Mouse (Mus musculus) kidney, adult 9 months (tissue): ENCODE results near the gene Rundc1.
"Not testable (repeated sequence)": the region's sequence is repeated elsewhere in the genome, so short reads cannot be mapped to it uniquely, and the experiment has no call there.

Experiments used
- DNase-seq: peaks from one replicate; pipeline ENCODE4 v3.0.0; 2022

Gene Rundc1

DNA sequence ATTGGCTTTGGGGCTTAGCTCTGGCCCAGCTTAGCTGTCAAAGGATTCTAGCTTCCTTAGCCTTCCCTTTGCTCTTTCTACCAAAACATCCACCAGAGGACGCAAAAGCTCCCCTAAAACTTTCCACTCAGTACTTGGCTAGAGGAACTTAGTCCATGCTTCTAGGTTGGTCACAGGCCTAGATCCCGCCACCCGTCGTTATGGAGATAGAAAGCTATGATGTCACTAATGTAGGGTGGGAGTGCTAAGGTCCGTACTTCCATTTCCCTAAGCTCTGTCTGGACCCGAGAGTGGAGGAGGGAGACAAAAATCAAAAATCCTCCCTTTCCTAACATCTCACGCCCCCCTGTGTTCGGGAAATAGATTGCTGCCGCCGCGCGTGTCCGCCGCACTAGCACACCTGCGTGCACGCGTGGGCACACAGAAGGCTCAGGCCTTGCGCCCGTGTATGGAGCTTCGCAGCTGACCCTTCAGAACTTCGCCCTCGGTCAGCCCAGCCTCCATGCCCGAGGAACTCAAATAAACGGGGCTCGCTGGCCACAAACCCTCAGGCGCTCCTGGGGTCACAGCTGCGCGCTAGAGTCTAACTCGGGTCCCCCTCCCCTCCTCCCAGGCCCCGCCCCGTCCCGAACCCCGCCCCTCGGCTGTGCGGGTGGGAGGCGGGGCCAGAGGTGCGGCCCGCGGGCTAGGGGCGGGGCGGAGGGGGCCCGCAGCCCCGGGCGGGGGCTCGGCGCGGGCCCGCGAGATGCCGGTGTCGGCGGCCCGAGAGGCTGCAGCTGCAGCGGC is 42.8 kb downstream of the Rundc1 start:
- peak; percentile 86 for DNase-seq

DNA sequence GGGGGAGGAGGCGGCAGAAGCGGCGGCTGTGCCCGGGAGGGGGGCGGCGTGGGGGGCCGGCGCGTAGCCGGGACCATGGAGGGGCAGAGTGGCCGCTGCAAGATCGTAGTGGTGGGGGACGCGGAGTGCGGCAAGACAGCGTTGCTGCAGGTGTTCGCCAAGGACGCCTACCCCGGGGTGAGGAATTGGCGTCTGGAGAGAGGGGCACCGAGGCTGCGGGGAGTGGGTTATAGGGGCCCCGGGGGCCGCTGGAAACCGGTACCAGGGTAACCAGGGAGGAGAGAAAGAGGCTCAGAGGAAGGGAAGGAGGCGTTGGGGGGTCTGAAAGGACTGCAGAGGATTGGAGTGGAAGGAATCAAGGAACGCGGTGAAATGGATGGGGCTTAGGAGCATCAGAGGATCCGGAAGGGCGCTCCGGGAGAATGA is 43.4 kb downstream of the Rundc1 start:
- DNase-seq, result no peak

- no peak for DNase-seq
These were observed 43.8 kb downstream of the Rundc1 start for GRCm38 (mm10) chr11:101468731-101469130.

- DNase-seq, result no peak
These were observed 44.3 kb downstream of the Rundc1 start for GRCm38 (mm10) chr11:101469155-101469554.

DNA sequence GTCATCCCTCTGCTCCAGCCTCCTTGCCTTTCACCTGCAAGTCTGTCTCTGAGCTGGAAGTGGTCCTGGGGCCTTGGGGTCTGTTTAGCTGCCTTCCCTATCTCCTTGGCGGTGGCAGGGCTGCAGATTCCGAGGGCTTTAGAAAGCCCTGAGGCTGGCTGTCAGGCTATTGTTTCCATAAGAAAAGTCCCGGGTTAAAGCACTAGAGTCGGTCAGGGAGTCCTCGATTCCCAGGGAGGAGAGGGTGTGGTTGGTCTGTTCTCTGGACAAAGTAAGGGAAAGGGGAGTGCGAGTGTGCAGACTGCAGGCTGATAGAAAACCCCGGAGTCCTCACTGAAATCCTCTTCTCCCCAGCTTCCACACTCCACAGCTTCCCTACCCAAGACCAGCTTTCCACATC is 45.3 kb downstream of the Rundc1 start:
- no peak for DNase-seq

GRCm38 (mm10) chr11:101471926-101472325 is 47.0 kb downstream of the Rundc1 start:
- DNase-seq, result no peak

- DNase-seq, result no peak
These were observed 47.5 kb downstream of the Rundc1 start for GRCm38 (mm10) chr11:101472336-101472735.

- DNase-seq, result not testable (repeated sequence)
These were observed 48.8 kb downstream of the Rundc1 start for GRCm38 (mm10) chr11:101473686-101474085.

DNA sequence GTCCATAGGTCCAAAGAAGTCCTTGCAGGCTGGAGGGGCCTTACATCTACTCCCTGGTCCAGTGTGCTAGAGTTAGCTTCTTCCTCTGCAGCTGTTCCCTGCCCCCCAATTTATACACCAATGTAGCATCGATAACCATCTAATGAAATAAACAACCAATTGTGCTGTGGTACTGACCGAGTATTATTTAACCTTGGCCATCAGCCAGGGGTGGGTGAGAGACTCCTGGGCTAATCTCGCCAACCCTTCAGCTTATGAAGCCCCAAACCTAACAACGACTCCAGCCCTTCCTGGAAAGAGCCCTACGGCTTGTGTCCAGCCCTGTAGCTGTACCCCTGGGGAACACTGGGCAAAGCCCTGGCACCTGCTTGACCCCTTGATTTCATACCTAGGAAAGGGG is 49.4 kb downstream of the Rundc1 start:
- no peak for DNase-seq

- DNase-seq, result peak; percentile 55
These were observed 51.5 kb downstream of the Rundc1 start for GRCm38 (mm10) chr11:101476361-101476760.

DNA sequence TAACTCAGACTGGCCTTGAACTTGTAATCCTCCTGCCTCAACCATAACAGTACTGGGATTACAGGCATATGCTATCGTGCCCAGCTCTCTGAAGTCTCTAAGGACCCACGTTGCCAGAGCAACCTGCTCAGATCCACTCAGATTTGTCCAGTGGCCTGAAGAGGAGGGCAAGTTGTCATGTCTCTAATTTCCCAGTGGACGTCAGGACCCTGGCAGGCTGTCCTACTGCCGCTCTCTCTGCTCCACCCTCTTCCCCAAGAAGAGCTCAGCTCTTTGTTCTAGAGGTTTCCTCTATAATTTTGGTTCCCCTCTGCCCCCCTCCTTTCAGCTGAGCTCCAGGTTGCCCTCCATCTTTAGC is 52.3 kb downstream of the Rundc1 start:
- DNase-seq, result no peak

DNA sequence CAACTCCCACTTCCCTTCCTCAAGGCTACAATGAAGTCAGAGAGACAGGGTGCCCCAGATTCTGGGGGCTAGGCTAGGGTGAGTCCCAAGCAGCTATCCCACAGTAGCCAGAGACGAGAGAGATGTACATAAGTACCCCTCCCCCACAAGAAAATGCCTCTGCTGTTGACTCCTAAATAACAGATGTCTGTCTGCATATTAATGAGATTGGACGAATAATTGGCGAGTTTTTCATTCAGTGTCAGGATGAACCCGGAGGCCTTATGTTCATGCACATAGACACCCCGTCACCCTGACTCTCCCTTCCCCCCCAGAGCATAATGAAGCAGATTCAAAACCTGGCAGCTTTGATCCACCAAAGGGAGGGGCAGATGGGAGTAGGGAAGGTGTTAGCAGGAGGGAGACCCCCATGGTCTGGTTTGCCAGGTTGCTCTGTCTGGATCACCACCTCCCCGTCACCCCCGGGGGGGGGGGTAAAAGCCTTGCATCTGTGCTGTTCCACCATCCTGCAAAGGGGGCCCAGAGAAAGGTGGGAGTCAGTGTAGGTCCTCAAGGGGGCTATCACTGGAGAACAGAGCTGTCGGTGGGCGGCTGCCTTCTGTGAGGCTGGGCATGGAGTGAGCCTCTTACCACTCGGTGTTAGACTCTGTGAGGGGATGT is 52.8 kb downstream of the Rundc1 start:
- DNase-seq, result no peak

DNA sequence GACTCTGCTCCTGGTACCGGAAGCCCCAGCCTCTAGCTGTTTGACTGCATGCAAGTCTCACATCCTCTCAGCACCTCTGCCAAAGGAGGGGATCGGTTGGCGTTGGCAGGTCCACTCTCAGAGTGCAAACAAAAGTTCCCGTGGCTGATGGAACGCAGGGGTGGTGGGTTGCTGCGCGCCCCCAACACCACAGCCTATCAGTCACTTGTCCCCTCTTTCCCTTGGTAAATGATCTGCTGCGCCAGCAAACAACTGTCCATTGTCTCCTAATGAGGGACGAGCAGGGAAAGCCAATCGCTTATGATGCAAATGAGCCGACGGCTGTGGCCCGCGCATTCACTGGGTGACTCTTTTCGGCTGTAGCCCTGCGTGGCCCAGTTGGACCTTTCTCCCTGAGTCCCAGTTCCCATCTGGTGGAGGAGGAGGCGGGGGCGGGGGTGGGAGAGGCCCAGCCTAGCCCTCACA is 54.3 kb downstream of the Rundc1 start:
- DNase-seq, result no peak

GRCm38 (mm10) chr11:101480912-101481311 is 56.0 kb downstream of the Rundc1 start:
- no peak for DNase-seq

GRCm38 (mm10) chr11:101483804-101484203 is 58.9 kb downstream of the Rundc1 start:
- DNase-seq, result no peak

GRCm38 (mm10) chr11:101484245-101484644 is 59.4 kb downstream of the Rundc1 start:
- no peak for DNase-seq

DNA sequence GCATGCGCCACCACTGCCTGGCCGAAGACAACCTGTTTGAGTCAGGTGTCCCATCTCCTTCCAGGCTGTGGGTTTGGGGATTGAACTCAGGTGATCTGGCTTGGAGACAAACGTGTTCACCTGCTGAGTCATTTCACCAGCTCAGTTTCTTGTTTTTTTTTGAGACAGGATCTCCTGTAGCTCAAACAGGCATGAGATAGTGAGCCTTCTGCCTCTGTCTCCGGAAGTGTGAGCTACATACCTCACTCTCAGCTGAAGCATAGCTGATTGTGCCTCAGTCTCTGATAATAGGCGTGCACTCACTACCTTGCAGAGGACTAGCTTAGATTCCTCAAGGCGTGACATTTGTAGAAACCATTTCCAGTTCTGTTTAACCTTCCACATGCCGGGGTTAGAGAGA is 59.9 kb downstream of the Rundc1 start:
- DNase-seq, result no peak
